Mouse (Mus musculus): ENCODE measurements around the gene Qtrt1. TPM values are rescaled to one million over a fixed set of nuclear protein-coding genes. Genes with fewer than 3 reads are reported as not detected.

The Qtrt1 gene
- total and polyA plus RNA-seq, 3 experiments, result 48.1 to 57.8 (median 56.8) TPM

DNA sequence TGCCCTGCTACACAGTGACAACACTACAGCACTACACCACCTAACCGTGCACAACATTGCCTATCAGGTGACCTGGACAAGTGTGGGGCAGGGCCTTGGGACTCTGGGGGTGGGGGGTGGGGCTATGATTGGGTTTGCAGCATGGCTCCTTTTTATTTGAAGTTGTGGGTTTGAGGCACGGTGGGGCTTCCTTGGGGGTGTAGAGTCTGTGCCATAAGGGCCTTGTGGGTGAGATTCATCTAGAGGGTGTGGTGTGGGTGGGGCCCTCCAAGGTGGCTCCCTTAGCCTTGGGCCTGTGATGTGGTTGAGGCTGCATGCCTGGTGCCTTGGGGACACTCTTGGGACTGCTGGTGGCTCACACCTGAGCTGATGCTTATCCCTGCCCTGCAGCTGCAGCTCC, 8.0 kb downstream of the Qtrt1 start:
- no peak overlapping the region for H3K27ac ChIP-seq (ENCODE audit: insufficient read depth, low read depth)
- H3K4me1 ChIP-seq (ENCODE audit: control insufficient read depth in 1 of 2, insufficient read depth in 2 of 2), result peaks cover 2 to 8% of the 10 kb centered on the region in 2 experiments; a peak in 1 of 4 replicates
- no peak for TF ChIP-seq TCF12 (IDR thresholded peaks at IDR 0.05; ENCODE audit: low read depth, low read length)
- TF ChIP-seq ZNF384 (IDR thresholded peaks at IDR 0.05; ENCODE audit: low read depth, low read length), result no peak
- TF ChIP-seq NELFE (IDR thresholded peaks at IDR 0.05; ENCODE audit: low read depth, low read length), result no peak
- no peak for TF ChIP-seq MXI1 (IDR thresholded peaks at IDR 0.05; ENCODE audit: low read depth, low read length)
- TF ChIP-seq EP300 (IDR thresholded peaks at IDR 0.05; ENCODE audit: low read length), result no peak
- TF ChIP-seq CTCF (conservative IDR thresholded peaks at IDR 0.05 in 1 of 2, IDR thresholded peaks at IDR 0.05 in 1 of 2; ENCODE audit: low read depth in 2 of 2, low read length in 2 of 2), result no peak
- no peak for TF ChIP-seq MAFK (IDR thresholded peaks at IDR 0.05; ENCODE audit: insufficient replicate concordance, low read length)
- no peak for TF ChIP-seq POLR2A (IDR thresholded peaks at IDR 0.05; ENCODE audit: low read depth, low read length)
- no peak for TF ChIP-seq GABPA (IDR thresholded peaks at IDR 0.05; ENCODE audit: insufficient replicate concordance, low read depth, low read length)
- no peak for TF ChIP-seq MEF2A (IDR thresholded peaks at IDR 0.05; ENCODE audit: borderline replicate concordance, low read depth, low read length)
- no peak for TF ChIP-seq RAD21 (IDR thresholded peaks at IDR 0.05; ENCODE audit: low read depth, low read length)
- TF ChIP-seq HCFC1 (IDR thresholded peaks at IDR 0.05; ENCODE audit: low read depth, low read length), result no peak
- no peak for TF ChIP-seq ZC3H11A (IDR thresholded peaks at IDR 0.05; ENCODE audit: low read depth, low read length)
- TF ChIP-seq JUND (conservative IDR thresholded peaks at IDR 0.05; ENCODE audit: low read depth, low read length), result no peak
- TF ChIP-seq ZKSCAN1 (IDR thresholded peaks at IDR 0.05; ENCODE audit: borderline replicate concordance, low read depth, low read length), result no peak
- TF ChIP-seq ELF1 (IDR thresholded peaks at IDR 0.05; ENCODE audit: low read depth, low read length), result no peak
- no peak for TF ChIP-seq ETS1 (conservative IDR thresholded peaks at IDR 0.05; ENCODE audit: low read depth, low read length)
- dilution Hi-C loops (cut with MboI; ENCODE audit: extremely low pct_ligation_motif_present, extremely low pct_unique_long_range_greater_than_20kb, low sequenced_read_pairs), result no loop called here
- H3K27me3 ChIP-seq (replicated peaks), result no peaks in the 10 kb centered on the region
- DNase-seq (ENCODE audit: extremely low read depth), result no peak
- in situ Hi-C loops (cut with MboI; ENCODE audit: low pct_ligation_motif_present, low pct_unique_long_range_greater_than_20kb, low sequenced_read_pairs), result loop anchor here (10.0 kb wide), 1 partner anchor 195 kb away; no protein-coding TSS in a partner anchor
- H3K4me3 ChIP-seq (replicated peaks in 1 of 3; ENCODE audit: low read depth in 2 of 3, low read length in 2 of 3, poor library complexity in 1 of 3), result no peak overlapping the region
- no peaks in the 10 kb centered on the region for H3K9me3 ChIP-seq (replicated peaks; ENCODE audit: low read length)
- no peak overlapping the region for H3K4me2 ChIP-seq (ENCODE audit: insufficient read depth, low read depth, poor library complexity, severe bottlenecking)
- no peak overlapping the region for H3K9ac ChIP-seq (ENCODE audit: insufficient read depth, low read depth)
- peaks cover 53 to 74% of the 10 kb centered on the region in 2 experiments for H3K36me3 ChIP-seq (replicated peaks in 1 of 2; ENCODE audit: control insufficient read depth in 1 of 2, insufficient read depth in 1 of 2, low read length in 1 of 2)
- peaks cover 5% of the 10 kb centered on the region; the same call in 1 of the 2 replicates for H3K79me2 ChIP-seq (replicated peaks; ENCODE audit: control insufficient read depth, extremely low read depth, insufficient read depth, poor library complexity, severe bottlenecking)

GRCm38 (mm10) chr9:21424631-21425555, 13.3 kb downstream of the Qtrt1 start, which contains the start of gene Dnm2:
Gene Dnm2 (plus strand): TSS chr9:21424908.
- peaks cover 49% of the 10 kb centered on the region for H3K79me2 ChIP-seq (replicated peaks; ENCODE audit: control insufficient read depth, extremely low read depth, insufficient read depth, poor library complexity, severe bottlenecking)
- H3K4me1 ChIP-seq (ENCODE audit: control insufficient read depth in 1 of 2, insufficient read depth in 2 of 2), result peaks cover 11 to 39% of the 10 kb centered on the region in 2 experiments
- peak within 1 kb of the TSS; percentile 80 for H3K9ac ChIP-seq (ENCODE audit: insufficient read depth, low read depth)
- no peaks in the 10 kb centered on the region for H3K27me3 ChIP-seq (replicated peaks)
- H3K9me3 ChIP-seq (replicated peaks; ENCODE audit: low read length), result no peaks in the 10 kb centered on the region
- peak; percentile 100 for DNase-seq (ENCODE audit: extremely low read depth)
- peak within 1 kb of the TSS; percentile 63 for H3K27ac ChIP-seq (ENCODE audit: insufficient read depth, low read depth)
- TF ChIP-seq KAT2A (IDR thresholded peaks at IDR 0.05; ENCODE audit: insufficient replicate concordance, low read length) (peak; percentile 78; the same call in 1 of the 2 replicates), NRF1 (IDR thresholded peaks at IDR 0.05; ENCODE audit: low read depth, low read length) (peak; percentile 55), IRF4 (IDR thresholded peaks at IDR 0.05; ENCODE audit: low read depth, low read length) (no peak; the same call in 1 of the 2 replicates), E2F4 (IDR thresholded peaks at IDR 0.05; ENCODE audit: insufficient replicate concordance, low read depth, low read length) (peak; percentile 56; the same call in 1 of the 2 replicates), POLR2A (IDR thresholded peaks at IDR 0.05; ENCODE audit: low read depth, low read length) (peak; percentile 88), BHLHE40 (IDR thresholded peaks at IDR 0.05; ENCODE audit: low read depth, low read length) (peak; percentile 75), TCF12 (IDR thresholded peaks at IDR 0.05; ENCODE audit: low read depth, low read length) (peak; percentile 67), JUND (conservative IDR thresholded peaks at IDR 0.05; ENCODE audit: low read depth, low read length) (no peak), MXI1 (IDR thresholded peaks at IDR 0.05; ENCODE audit: low read depth, low read length) (peak; percentile 50), NELFE (IDR thresholded peaks at IDR 0.05; ENCODE audit: low read depth, low read length) (peak; percentile 72), POLR2AphosphoS2 (IDR thresholded peaks at IDR 0.05; ENCODE audit: low read depth, low read length) (peak; percentile 79; the same call in 1 of the 2 replicates), GABPA (IDR thresholded peaks at IDR 0.05; ENCODE audit: insufficient replicate concordance, low read depth, low read length) (no peak), MAFK (IDR thresholded peaks at IDR 0.05; ENCODE audit: insufficient replicate concordance, low read length) (no peak), UBTF (IDR thresholded peaks at IDR 0.05; ENCODE audit: low read depth, low read length) (peak; percentile 93), SIN3A (IDR thresholded peaks at IDR 0.05; ENCODE audit: low read length) (peak; percentile 36; the same call in 1 of the 2 replicates), CHD2 (IDR thresholded peaks at IDR 0.05; ENCODE audit: low read length) (peak; percentile 99), TBP (conservative IDR thresholded peaks at IDR 0.05; ENCODE audit: low read depth, low read length) (peak; percentile 85), ELF1 (IDR thresholded peaks at IDR 0.05; ENCODE audit: low read depth, low read length) (peak; percentile 93), HCFC1 (IDR thresholded peaks at IDR 0.05; ENCODE audit: low read depth, low read length) (peak; percentile 76)
- in situ Hi-C loops (cut with MboI; ENCODE audit: low pct_ligation_motif_present, low pct_unique_long_range_greater_than_20kb, low sequenced_read_pairs), result loop anchor here (5.0 kb wide), 1 partner anchor 37 kb away; no protein-coding TSS in a partner anchor
- H3K36me3 ChIP-seq (replicated peaks in 1 of 2; ENCODE audit: control insufficient read depth in 1 of 2, insufficient read depth in 1 of 2, low read length in 1 of 2), result peaks cover 17 to 55% of the 10 kb centered on the region in 2 experiments
- dilution Hi-C loops (cut with MboI; ENCODE audit: extremely low pct_ligation_motif_present, extremely low pct_unique_long_range_greater_than_20kb, low sequenced_read_pairs), result no loop called here
- H3K4me3 ChIP-seq (replicated peaks in 1 of 3; ENCODE audit: low read depth in 2 of 3, low read length in 2 of 3, poor library complexity in 1 of 3), result peak within 1 kb of the TSS; percentile 89 to 91 (median 90)
- peak within 1 kb of the TSS; percentile 88 for H3K4me2 ChIP-seq (ENCODE audit: insufficient read depth, low read depth, poor library complexity, severe bottlenecking)

All from CH12.LX (cell line).